Mouse (Mus musculus) spleen, adult 2 months (tissue): Measurements from ENCODE around the gene Serpina11.
"Not testable (repeated sequence)": the region's sequence is repeated elsewhere in the genome, so short reads cannot be mapped to it uniquely, and the experiment has no call there.

Experiments used
- CTCF ChIP-seq: fragments of 200-500 bp; IDR thresholded peaks from 2 replicates; pipeline ENCODE4 v1.5.1; 2011; ENCODE audit warnings: mild to moderate bottlenecking, inconsistent platforms; ENCODE audit not compliant: insufficient read depth, insufficient read length, insufficient replicate concordance; ENCODE audit errors: extremely low read depth
- POLR2A ChIP-seq: fragments of 200-500 bp; IDR thresholded peaks from 2 replicates; pipeline ENCODE4 v1.6.1; 2011; ENCODE audit warnings: low read depth, low read length, inconsistent platforms

DNA sequence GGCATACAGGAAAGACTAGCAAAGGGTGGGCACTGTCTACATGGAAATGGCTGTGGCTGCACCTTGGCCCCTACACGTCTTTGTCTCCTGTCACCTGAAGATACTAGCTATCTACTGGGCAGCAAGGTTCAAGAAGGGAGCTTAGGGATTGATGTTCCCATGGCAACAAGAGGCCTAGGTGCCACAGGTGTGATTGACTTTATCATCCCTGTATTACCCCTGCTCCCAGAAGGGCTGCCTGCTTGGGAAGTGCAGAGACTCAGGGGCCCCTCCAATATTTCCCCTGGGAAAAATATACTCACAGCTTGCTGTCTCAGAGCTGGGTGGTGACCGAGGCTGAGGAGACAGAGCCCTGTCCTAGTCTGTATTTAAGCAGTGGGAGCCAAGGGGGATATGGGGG is 33.2 kb downstream of the Serpina11 start:
- not testable (repeated sequence) for TF ChIP-seq POLR2A, CTCF
